7 mouse cellular contexts compared by ENCODE assay signal in genomic region chr4:133584059-133584951, GRCm38 (mm10). TPM values are rescaled to one million over a fixed set of nuclear protein-coding genes. Genes with fewer than 3 reads are reported as not detected.
DNase-seq lines count a peak whose midpoint lies in the region; ATAC-seq and TF ChIP-seq lines count a peak whose summit lies in the region.

Gene Gpn2 (plus strand): TSS chr4:133584362.

- no peak for TF ChIP-seq CTCF in intestine, postnatal 0 days (IDR thresholded peaks at IDR 0.05; ENCODE audit: low read depth)

- 1% methylated on average over 65 of the region's 65 CpGs for WGBS in intestine, postnatal 0 days
- 2% methylated on average over 65 of the region's 65 CpGs for WGBS in midbrain, embryonic 10.5 days

- no peaks in the 10 kb centered on the region for H3K9me3 ChIP-seq in intestine, postnatal 0 days (ENCODE audit: control insufficient read depth)
- no peaks in the 10 kb centered on the region for H3K9me3 ChIP-seq in midbrain, embryonic 10.5 days (replicated peaks)

- peak within 1 kb of the TSS; percentile 75 for H3K4me3 ChIP-seq in intestine, postnatal 0 days (ENCODE audit: low read depth, low read length)
- H3K4me3 ChIP-seq in midbrain, embryonic 10.5 days = peak within 1 kb of the TSS; percentile 99

- peak within 1 kb of the TSS; percentile 91 for H3K4me2 ChIP-seq in intestine, postnatal 0 days (replicated peaks; ENCODE audit: low read depth)

- peak within 1 kb of the TSS; percentile 79 for H3K27ac ChIP-seq in intestine, postnatal 0 days (ENCODE audit: low read depth, low read length)
- H3K27ac ChIP-seq in midbrain, embryonic 10.5 days (replicated peaks) = peak within 1 kb of the TSS; percentile 87

- intact Hi-C loops in left cerebral cortex, postnatal 36 days (cut with DNase I) = no loop called here

- H3K36me3 ChIP-seq in intestine, postnatal 0 days (ENCODE audit: control insufficient read depth, insufficient read depth) = peaks cover 61% of the 10 kb centered on the region
- H3K36me3 ChIP-seq in midbrain, embryonic 10.5 days = peaks cover 74% of the 10 kb centered on the region

- peak; percentile 91 for DNase-seq in adrenal gland, postnatal 10 days
- DNase-seq in embryo, embryonic 9.5 days (ENCODE audit: extremely low spot score) = peak; percentile 76
- DNase-seq in gonadal fat pad, adult 2 months (ENCODE audit: low read depth) = no peak
- peak; percentile 84 to 85 for DNase-seq in left cerebral cortex, postnatal 36 days (ENCODE audit: low spot score in 2 of 2)
- DNase-seq in midbrain, embryonic 10.5 days (ENCODE audit: low spot score) = peak; percentile 79
- DNase-seq in right cerebral cortex, postnatal 4 days = peak; percentile 79

- ATAC-seq in intestine, postnatal 0 days = peak; percentile 74

- H3K27me3 ChIP-seq in intestine, postnatal 0 days (replicated peaks; ENCODE audit: control insufficient read depth, insufficient read depth, low read length) = no peaks in the 10 kb centered on the region
- H3K27me3 ChIP-seq in midbrain, embryonic 10.5 days (ENCODE audit: low read depth, poor library complexity, severe bottlenecking) = no peaks in the 10 kb centered on the region

- peak within 1 kb of the TSS; percentile 81 for H3K9ac ChIP-seq in intestine, postnatal 0 days (ENCODE audit: low read depth, low read length)

- H3K4me1 ChIP-seq in intestine, postnatal 0 days (replicated peaks; ENCODE audit: control insufficient read depth, insufficient read depth, low read length) = 0 out of 2 replicates have a peak, but pooled peaks cover 7% of the 10 kb centered on the region
- peaks cover 24% of the 10 kb centered on the region for H3K4me1 ChIP-seq in midbrain, embryonic 10.5 days

RNA-seq across cellular contexts. Expression of gene Gpn2, which starts in this region (rescaled TPM):
- total RNA-seq in adrenal gland, postnatal 10 days (2021) = 10 to 100 TPM; 12.9 to 13.3 TPM
- 27.7 and 39.1 TPM in 2 replicates for polyA plus RNA-seq in gonadal fat pad, adult 2 months (2012; rRNA removed)
- polyA plus RNA-seq in intestine, postnatal 0 days (2015; fragmentation: Nextera tagmentation; extraction: Ambion mirVana) = 16.1 and 18.4 TPM in 2 replicates
- 10 to 100 TPM in 1 of 2 experiments, 1 to 10 TPM in 1; 9.5 to 10.7 TPM for total RNA-seq in left cerebral cortex, postnatal 36 days (2021)
- 27.9 and 28.7 TPM in 2 replicates for polyA plus RNA-seq in midbrain, embryonic 10.5 days (2016; fragmentation: Nextera tagmentation; extraction: Ambion mirVana)
